Comparison of ENCODE assay signal across 7 mouse cellular contexts in the genomic region with DNA sequence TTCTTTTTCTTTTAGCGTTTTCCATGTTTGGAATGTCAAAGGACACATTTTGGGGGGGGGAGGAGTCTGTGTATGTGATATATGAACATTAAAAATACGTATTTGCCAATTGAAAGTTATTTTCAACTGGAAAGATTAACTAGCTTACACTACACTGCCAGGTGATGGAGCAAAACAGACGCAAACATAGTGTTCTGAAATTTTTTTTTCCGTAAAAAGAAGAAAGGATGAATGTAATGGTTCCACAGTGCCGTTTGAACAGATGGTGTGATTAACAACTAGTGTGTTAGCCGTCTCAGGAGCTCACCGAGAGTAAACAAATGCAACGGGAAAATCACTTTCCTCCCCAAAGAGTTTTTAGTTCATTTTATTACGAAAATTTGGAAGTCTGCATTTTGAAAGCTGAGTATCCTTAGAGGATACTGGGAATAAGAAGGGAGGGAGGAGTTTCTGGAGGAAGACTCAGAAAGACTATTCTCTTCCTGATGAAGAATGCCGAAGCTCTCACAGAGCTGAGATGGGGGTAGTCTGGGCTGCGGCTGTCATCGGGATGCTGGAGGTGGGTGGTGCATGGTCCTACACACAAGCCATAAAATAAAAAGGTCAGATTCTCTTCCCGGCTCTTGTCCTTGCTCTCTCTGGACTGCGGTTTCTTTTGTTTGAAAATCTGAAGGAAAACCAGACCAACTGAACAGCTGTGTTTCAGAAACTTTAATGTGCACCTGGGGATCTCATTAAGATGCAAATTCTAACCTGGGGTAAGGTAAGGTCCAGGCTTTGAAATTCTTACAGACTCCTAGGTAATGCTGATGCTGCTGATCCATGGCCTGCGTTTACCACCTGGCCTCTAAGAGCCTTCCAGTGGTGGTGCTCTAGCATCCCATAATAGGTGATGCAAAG.
DNase-seq lines count a peak whose midpoint lies in the region; ATAC-seq lines count a peak whose summit lies in the region.

No protein-coding gene starts in this region.

- H3K27ac ChIP-seq in forebrain, embryonic 11.5 days (ENCODE audit: low read depth, low read length), result no peak overlapping the region
- H3K27ac ChIP-seq in neural tube, embryonic 14.5 days (ENCODE audit: low read depth, low read length), result peak overlapping the region; percentile 29; the same call in 1 of the 2 replicates

- no peaks in the 10 kb centered on the region for H3K9me3 ChIP-seq in forebrain, embryonic 11.5 days (ENCODE audit: control insufficient read depth, low read length)
- no peaks in the 10 kb centered on the region for H3K9me3 ChIP-seq in neural tube, embryonic 14.5 days (ENCODE audit: control insufficient read depth, low read length)

- H3K4me1 ChIP-seq in forebrain, embryonic 11.5 days (replicated peaks; ENCODE audit: control insufficient read depth, insufficient read depth, low read length), result peaks cover 5% of the 10 kb centered on the region; the same call in 1 of the 2 replicates
- H3K4me1 ChIP-seq in neural tube, embryonic 14.5 days (ENCODE audit: control insufficient read depth, insufficient read depth, low read length), result 0 out of 2 replicates have a peak, but pooled peaks cover 7% of the 10 kb centered on the region

- H3K9ac ChIP-seq in forebrain, embryonic 11.5 days (ENCODE audit: low read length), result peak overlapping the region; percentile 24; the same call in 1 of the 2 replicates
- H3K9ac ChIP-seq in neural tube, embryonic 14.5 days (replicated peaks; ENCODE audit: low read depth, low read length), result peak overlapping the region; percentile 32; the same call in 1 of the 2 replicates

- 0 out of 2 replicates have a peak, but pooled peaks cover 2% of the 10 kb centered on the region for H3K27me3 ChIP-seq in forebrain, embryonic 11.5 days (ENCODE audit: control insufficient read depth, insufficient read depth, low read length)
- H3K27me3 ChIP-seq in neural tube, embryonic 14.5 days (ENCODE audit: control insufficient read depth, insufficient read depth, low read length), result no peaks in the 10 kb centered on the region

- DNase-seq in A20 (ENCODE audit: low read depth, low spot score), result peak; percentile 28
- peak; percentile 27 for DNase-seq in CD4-positive, CD25-positive, alpha-beta regulatory T cell, adult 2 months (ENCODE audit: low read depth, low spot score)
- no peak for DNase-seq in forebrain, embryonic 11.5 days (ENCODE audit: low spot score)
- peak; percentile 8 for DNase-seq in kidney, postnatal 14 days
- DNase-seq in frontal cortex, postnatal 14 days (ENCODE audit: low spot score in 2 of 2), result no peak
- DNase-seq in testis, postnatal 14 days (ENCODE audit: low spot score), result no peak

- ATAC-seq in forebrain, embryonic 11.5 days (replicated peaks; ENCODE audit: low FRiP score), result 0 out of 2 replicates have a peak, but pooled peaks have one; percentile 25
- peak; percentile 64 for ATAC-seq in neural tube, embryonic 14.5 days (ENCODE audit: low read depth)

- peak overlapping the region; percentile 51 for H3K4me2 ChIP-seq in forebrain, embryonic 11.5 days (ENCODE audit: low read depth, low read length, severe bottlenecking)
- H3K4me2 ChIP-seq in neural tube, embryonic 14.5 days (ENCODE audit: low read depth, low read length), result peak overlapping the region; percentile 63

- peak overlapping the region; percentile 27 for H3K4me3 ChIP-seq in forebrain, embryonic 11.5 days (ENCODE audit: low read depth, low read length)
- H3K4me3 ChIP-seq in neural tube, embryonic 14.5 days (ENCODE audit: low read depth, low read length), result peak overlapping the region; percentile 28

- no peaks in the 10 kb centered on the region for H3K36me3 ChIP-seq in forebrain, embryonic 11.5 days (ENCODE audit: control insufficient read depth, insufficient read depth, low read length)
- H3K36me3 ChIP-seq in neural tube, embryonic 14.5 days (ENCODE audit: control insufficient read depth, insufficient read depth, low read length), result no peaks in the 10 kb centered on the region

- WGBS in forebrain, embryonic 11.5 days, result 7% methylated on average over 15 of the region's 15 CpGs
- 3% methylated on average over 15 of the region's 15 CpGs for WGBS in neural tube, embryonic 14.5 days

Comparison
In these comparisons a context has a peak if more than half of its experiments do, and no peak if none do; other contexts are left out.
1. DNase-seq: peak in A20 (single experiment), CD4-positive, CD25-positive, alpha-beta regulatory T cell, adult 2 months (single experiment) and kidney, postnatal 14 days (single experiment); none in forebrain, embryonic 11.5 days (single experiment), frontal cortex, postnatal 14 days (0 of 2) and testis, postnatal 14 days (single experiment).